Mouse (Mus musculus): ENCODE data around the gene Aox2. TPM values are rescaled to one million over a fixed set of nuclear protein-coding genes. Genes with fewer than 3 reads are reported as not detected.
A peak's percentile ranks its signal among the peaks of the same experiment; 100 is the strongest.

The Aox2 gene
- not detected for total RNA-seq (2022)

DNA sequence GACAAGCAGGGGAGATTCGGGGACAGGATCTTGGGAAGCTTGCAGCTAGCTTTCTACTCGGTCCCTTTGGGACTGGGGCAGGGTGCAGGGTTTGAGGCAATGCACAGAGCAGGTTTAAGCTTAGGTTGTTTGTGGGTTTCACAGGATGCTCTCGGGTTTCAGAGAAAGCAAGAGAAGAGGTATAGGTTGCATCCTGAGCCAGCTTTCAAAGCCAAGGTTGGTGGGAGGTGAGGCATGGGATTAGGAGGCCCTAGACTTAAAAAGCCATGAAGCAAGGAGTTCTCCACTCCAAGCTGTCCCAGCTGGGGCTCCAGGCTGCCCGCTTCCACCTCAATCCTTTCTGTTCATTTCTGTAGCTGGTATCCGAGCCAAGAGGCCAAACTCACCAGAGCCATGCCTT lies at the start of gene Aox2:
Gene Aox2, plus strand, starts transcription at position 301 of the 400 bp plus-strand sequence.
- DNase-seq (ENCODE audit: low spot score): no peak

DNA sequence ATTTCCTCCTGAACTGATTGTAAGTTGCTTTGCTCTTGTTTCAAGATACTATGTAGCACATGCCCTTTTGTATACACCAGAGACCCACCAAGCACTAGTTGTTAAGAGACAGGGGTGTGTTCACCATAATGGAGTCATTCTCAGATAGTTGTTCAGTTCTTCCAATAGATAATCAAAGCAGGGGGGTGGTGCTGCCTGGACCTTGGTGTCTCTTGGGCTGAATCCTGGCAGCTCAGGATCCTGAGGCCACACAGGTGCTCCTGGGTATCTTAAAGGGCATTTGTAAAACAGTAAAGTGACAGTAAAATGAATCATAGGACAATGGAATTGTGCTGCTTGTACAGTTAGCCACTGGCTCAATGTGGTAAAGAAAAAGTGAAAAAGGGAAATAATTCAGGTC lies 49.2 kb upstream of the Aox2 start:
- DNase-seq (ENCODE audit: low spot score): no peak

GRCm38 (mm10) chr1:58229774-58230173 lies 48.4 kb upstream of the Aox2 start:
- DNase-seq (ENCODE audit: low spot score): no peak

DNA sequence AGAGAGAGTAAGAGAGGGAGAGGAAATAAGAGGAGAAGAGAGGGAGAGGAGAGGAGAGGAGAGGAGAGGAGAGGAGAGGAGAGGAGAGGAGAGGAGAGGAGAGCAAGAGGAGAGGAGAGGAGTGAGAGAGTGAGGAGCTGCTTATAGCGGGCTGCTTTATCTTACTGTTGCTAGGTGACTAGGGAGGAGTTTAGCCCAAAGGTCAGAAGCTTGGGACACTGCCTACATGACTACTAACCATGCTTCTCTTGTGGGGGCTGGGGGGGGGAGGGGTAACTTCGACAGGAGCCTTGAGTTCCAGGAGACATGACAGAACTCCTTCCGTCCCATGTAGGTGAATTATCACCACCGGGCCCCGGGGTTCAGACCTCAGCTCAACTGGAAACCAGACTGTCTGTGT lies 47.6 kb upstream of the Aox2 start:
- no peak for DNase-seq (ENCODE audit: low spot score)

GRCm38 (mm10) chr1:58235405-58235804 lies 42.7 kb upstream of the Aox2 start:
- no peak for DNase-seq (ENCODE audit: low spot score)

DNA sequence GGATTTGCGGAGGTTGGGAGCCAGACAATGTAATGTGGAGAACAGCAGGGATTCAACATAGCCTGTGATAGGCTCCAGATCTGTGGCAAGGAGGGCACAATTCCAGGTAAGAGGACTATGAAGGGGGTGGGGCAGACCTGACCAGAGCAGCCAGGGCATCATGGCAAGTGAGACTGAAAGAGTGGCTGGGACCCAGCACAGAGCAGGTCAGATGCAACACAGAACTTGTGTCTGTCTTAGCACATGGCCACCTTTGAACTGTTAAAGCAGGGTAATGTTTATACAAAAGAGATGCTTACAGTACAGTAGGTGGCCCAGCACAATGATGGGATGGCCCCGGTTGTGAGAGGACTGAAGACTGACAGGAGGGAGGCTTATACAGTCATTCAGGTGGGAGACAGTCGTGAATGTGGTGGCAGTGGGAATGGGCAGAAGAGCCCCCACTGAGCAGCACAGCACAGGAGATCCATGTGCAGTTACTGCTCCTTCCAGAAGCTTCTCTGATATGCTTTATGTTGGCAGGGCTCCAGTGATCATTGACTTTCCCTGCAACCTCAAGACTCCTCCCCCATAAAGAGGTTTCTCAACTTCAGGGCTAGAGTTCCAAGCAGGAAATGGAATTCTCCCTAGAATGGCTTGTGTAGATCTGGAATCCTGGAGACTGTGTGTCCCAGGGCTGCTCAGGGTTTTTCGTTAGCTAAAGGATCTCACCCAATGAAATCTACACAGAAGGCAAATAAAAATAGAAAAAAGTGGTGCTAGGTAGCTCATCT lies 40.4 kb upstream of the Aox2 start:
- DNase-seq (ENCODE audit: low spot score): no peak

DNA sequence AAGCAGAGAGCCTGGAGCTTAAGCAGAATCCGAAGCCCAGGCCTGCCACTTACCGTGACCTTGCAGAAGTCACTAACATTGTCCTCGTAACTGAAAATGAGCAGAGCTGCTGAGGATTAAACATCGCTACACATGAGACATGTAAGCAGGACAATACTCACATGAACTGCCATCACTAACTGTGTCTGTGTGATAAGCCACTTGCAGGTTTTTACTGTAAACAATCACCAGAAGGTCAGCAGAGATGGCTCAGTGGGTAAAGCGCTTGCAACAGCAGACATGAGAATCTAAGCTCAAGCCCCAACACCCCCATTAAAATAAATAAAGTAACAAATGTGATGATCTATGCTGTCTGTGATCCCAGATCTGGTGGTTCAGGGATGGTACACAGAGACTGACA lies 39.7 kb upstream of the Aox2 start:
- no peak for DNase-seq (ENCODE audit: low spot score)

DNA sequence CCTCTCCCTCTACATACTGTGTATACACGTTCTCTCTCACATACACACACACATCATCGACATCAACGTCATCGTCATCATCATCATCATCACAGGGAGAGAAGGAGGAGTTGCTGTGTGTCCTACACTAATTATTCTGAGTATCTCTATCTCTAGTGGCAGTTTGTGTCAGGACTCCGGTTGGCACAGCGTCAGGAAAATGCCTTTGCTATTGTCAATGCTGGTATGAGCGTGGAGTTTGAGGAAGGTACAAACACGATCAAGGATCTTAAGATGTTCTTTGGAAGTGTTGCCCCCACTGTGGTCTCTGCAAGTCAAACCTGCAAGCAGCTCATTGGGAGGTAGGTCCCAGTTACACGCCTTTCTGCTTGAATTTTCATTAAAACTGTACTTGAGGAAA lies 39.2 kb upstream of the Aox2 start:
- no peak for DNase-seq (ENCODE audit: low spot score)

DNA sequence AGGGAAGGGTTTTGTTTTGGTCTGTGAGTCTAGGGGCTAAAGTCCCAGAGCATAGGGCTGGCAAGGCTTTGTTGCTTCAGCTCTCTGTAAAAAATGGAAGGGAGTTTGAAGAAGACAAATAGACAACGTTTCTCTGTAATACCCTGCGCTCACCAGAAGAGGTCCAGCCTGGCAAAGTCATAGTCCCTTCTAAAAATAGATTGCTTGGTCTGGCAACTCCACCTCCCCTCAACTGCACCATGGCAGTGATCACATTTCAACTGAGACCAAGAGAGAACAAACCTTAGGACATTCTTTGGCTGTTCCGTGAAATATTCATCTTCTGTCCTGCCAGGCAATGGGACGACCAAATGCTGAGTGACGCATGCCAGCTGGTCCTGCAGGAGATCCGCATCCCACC lies 37.8 kb upstream of the Aox2 start:
- peak; percentile 4 for DNase-seq (ENCODE audit: low spot score)

DNA sequence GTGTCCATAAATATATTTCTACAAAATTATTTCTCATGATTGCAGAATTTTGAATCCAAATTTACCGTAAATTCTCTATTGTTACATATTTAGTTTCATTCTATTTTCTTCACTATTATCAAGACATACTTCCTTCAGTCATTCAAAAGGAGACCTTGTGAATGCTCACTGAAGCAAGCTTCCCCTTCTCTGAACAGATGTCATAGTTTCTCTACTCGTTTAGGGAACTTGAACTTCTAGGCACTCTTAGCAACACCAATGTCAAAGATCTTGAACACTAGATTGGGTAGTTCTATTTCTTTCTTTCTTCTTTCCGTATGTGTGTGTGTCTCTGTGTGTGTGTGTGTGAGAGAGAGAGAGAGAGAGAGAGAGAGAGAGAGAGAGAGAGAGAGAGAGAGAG lies 33.6 kb upstream of the Aox2 start:
- no peak for DNase-seq (ENCODE audit: low spot score)

GRCm38 (mm10) chr1:58248518-58248917 lies 29.6 kb upstream of the Aox2 start:
- no peak for DNase-seq (ENCODE audit: low spot score)

DNA sequence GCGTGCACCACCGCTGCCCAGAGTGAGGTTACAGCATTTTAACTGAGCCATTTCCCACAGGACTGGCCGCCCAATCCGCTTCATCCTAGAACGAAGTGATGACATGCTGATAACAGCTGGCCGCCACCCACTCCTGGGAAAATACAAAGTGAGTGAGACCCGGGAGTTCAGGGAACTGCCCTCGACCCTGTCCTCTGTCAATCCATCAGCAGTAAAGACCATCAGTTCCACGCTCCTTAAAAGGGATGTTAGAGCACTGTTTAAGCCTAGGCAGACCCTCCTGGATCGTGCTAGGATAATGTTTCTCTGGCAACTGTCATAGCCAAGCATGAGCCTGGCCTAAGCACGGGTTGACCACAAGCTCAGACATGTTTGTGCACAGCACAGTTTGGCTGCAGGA lies 24.7 kb upstream of the Aox2 start:
- DNase-seq (ENCODE audit: low spot score): no peak

DNA sequence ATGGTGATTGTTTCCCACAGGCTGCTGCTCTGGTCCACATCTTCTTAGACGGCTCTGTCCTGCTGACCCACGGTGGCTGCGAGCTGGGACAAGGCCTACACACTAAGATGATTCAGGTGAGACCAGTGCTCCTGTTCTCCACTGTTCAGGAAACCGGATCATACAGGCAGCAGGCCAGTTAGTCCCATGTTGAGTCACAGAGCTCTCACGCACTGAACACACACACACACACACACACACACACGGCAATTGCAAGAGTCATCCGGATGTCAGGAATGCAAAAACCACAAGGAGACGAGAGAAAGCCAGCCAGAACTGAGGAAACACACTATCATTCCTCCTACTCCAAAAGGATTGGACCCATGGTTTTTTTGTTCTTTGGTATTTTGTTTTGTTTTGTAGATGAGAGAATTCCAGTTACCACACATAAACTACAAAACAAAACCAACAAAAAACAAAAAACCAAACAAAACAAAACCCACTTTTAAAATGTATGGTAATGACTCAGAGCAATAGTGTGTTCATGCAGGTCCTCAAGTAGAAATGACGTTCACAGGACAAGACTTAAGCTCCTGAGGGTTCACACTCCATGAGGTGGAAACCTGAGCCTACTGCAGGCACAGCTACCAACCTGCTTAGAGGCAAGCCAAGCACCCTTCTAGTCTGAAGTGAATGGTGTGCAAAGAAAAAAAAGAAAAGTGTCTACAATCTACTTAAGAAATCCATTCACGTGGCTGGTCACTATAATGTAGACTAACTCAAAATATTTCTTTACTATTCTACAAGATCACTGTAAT lies 20.7 kb upstream of the Aox2 start:
- no peak for DNase-seq (ENCODE audit: low spot score)

- DNase-seq (ENCODE audit: low spot score): no peak
Observed at GRCm38 (mm10) chr1:58260311-58260710, 17.8 kb upstream of the Aox2 start.

GRCm38 (mm10) chr1:58268231-58268630 lies 9.9 kb upstream of the Aox2 start:
- DNase-seq (ENCODE audit: low spot score): no peak

- DNase-seq (ENCODE audit: low spot score): peak; percentile 4
Observed at GRCm38 (mm10) chr1:58270807-58271569, 7.1 kb upstream of the Aox2 start.

- no peak for DNase-seq (ENCODE audit: low spot score)
Observed at GRCm38 (mm10) chr1:58275879-58276278, 2.2 kb upstream of the Aox2 start.

GRCm38 (mm10) chr1:58278513-58278912 lies 387 bp downstream of the Aox2 start:
- no peak for DNase-seq (ENCODE audit: low spot score)

- no peak for DNase-seq (ENCODE audit: low spot score)
Observed at GRCm38 (mm10) chr1:58280381-58280780, 2.3 kb downstream of the Aox2 start.

DNA sequence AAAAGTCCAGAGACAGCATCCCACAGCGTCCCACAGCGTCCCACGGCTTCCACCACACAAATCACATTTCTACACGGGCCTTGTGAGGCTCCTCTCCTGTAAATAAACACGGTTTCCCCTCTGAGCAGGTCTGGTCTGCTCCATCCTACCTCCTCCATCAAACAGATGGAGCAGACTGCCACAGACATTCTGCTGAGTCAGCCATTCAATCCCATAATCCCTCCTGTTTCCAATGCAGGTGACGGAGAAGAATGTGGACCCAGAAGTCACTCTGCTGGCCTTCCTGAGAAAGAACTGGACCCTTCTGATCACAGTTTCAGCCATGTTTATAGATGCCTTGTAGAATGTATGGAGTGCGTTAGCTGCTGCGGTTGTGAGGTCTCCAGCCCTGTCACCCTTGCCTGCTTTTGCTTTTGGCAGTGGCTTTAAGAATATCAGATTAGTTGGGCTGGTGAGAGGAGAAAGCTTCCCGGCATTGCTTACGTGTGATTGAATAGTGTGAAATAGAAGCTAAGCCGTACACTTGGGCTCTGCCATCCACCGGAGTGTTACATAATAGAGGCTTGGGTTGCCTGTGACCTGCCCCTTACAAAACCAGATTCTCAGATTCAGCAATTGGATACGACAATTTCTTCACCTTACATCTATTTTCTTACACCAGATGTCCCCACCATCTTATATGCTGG lies 3.0 kb downstream of the Aox2 start:
- no peak for DNase-seq (ENCODE audit: low spot score)

DNA sequence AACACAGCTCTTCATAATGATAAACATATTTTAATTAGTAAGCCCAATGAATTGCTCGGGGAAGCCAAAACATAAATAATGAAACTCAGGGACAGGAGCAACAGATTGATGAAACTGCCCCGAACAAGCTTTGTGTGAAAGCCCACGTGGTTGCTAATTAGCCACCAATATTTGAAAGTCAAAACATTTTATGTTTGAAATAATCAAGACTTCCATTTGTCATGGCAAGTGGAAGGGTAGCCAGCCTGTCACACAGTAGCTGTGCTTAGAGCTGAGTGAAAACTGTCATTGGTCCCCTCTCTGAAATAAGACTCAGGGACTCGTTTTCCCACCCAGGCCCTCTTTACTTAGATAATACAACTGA lies 3.5 kb downstream of the Aox2 start:
- DNase-seq (ENCODE audit: low spot score): no peak

DNA sequence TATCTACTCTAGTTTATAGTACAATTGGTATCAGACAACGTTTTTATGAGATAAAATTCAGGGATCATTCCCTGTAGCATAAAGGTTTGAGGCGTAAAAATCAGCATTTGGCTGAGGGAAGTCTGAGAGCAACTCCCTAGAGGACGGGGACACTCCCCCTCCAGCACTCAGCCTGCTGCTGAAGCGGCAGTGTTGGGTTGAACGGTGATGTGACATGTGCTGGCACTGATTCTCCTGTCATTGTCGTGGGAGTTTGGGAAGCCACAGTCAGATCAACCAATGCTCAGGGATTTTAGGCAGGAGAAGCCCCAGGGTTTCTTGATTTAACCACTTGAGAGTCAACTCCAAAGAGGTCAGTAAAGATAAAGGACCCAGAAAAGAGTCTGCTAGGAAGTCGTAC lies 6.4 kb downstream of the Aox2 start:
- no peak for DNase-seq (ENCODE audit: low spot score)

Measured in heart, adult 8-10 months (tissue).